Mouse (Mus musculus): ENCODE data around the gene Cbx4. TPM values are rescaled to one million over a fixed set of nuclear protein-coding genes. Genes with fewer than 3 reads are reported as not detected.
A peak's percentile ranks its signal among the peaks of the same experiment; 100 is the strongest.

Gene Cbx4
- polyA plus RNA-seq, 1 experiment from 2014 or later: 9.6 TPM

GRCm38 (mm10) chr11:119112721-119113120, 26.7 kb upstream of the Cbx4 start:
- Histone ChIP-seq H3K4me2 (replicated peaks; ENCODE audit: low read depth) (no peak overlapping the region), H3K27me3 (ENCODE audit: control insufficient read depth, insufficient read depth, low read length) (no peaks in the 10 kb centered on the region), H3K36me3 (ENCODE audit: control insufficient read depth, insufficient read depth, low read length) (no peaks in the 10 kb centered on the region), H3K9me3 (ENCODE audit: control insufficient read depth, low read length) (no peaks in the 10 kb centered on the region), H3K9ac (ENCODE audit: low read length) (no peak overlapping the region), H3K27ac (replicated peaks) (no peak overlapping the region), H3K4me1 (replicated peaks; ENCODE audit: control insufficient read depth, insufficient read depth) (no peaks in the 10 kb centered on the region), H3K4me3 (ENCODE audit: low read depth, low read length) (no peak overlapping the region)
- TF ChIP-seq EP300 (optimal IDR thresholded peaks at IDR 0.05): no peak
- TF ChIP-seq CTCF (IDR thresholded peaks at IDR 0.05; ENCODE audit: low read depth): no peak
- DNase-seq (ENCODE audit: low spot score) (peak; percentile 56), ATAC-seq (ENCODE audit: low FRiP score, low TSS enrichment) (peak; percentile 77)

DNA sequence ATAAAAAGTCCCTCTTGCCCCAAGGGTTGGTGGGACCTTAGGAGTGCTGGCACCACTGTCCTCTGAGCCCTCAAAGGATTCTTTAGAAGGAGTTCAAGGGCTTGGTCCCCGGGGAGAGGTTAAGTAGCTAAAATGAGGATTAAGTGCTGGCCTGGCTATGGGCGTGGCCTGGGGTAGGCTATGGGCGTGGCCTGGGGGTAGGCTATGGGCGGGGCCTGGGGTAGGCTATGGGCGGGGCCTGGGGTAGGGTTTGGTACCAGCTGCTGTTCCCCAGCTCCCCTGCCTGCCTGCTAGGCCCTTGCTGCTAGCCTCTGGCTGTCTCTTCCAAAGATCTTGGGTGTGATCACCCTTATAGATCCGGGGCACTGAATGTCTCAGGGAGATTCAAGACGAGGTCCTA, 25.3 kb upstream of the Cbx4 start:
- H3K36me3 ChIP-seq (ENCODE audit: control insufficient read depth, insufficient read depth, low read length): no peaks in the 10 kb centered on the region
- no peaks in the 10 kb centered on the region for H3K4me1 ChIP-seq (replicated peaks; ENCODE audit: control insufficient read depth, insufficient read depth)
- no peak overlapping the region for H3K27ac ChIP-seq (replicated peaks)
- 17% methylated on average over 6 of the region's 7 CpGs for WGBS
- DNase-seq (ENCODE audit: low spot score) (peak; percentile 71), ATAC-seq (ENCODE audit: low FRiP score, low TSS enrichment) (peak; percentile 33; the same call in 1 of the 2 replicates)
- no peak for TF ChIP-seq CTCF (IDR thresholded peaks at IDR 0.05; ENCODE audit: low read depth)
- no peak for TF ChIP-seq EP300 (optimal IDR thresholded peaks at IDR 0.05)
- H3K27me3 ChIP-seq (ENCODE audit: control insufficient read depth, insufficient read depth, low read length): no peaks in the 10 kb centered on the region
- H3K4me3 ChIP-seq (ENCODE audit: low read depth, low read length): no peak overlapping the region
- no peaks in the 10 kb centered on the region for H3K9me3 ChIP-seq (ENCODE audit: control insufficient read depth, low read length)
- H3K4me2 ChIP-seq (replicated peaks; ENCODE audit: low read depth): no peak overlapping the region
- H3K9ac ChIP-seq (ENCODE audit: low read length): no peak overlapping the region

- no peak overlapping the region for H3K4me3 ChIP-seq (ENCODE audit: low read depth, low read length)
- ATAC-seq (ENCODE audit: low FRiP score, low TSS enrichment) (no peak), DNase-seq (ENCODE audit: low spot score) (peak; percentile 18)
- H3K9me3 ChIP-seq (ENCODE audit: control insufficient read depth, low read length): no peaks in the 10 kb centered on the region
- no peak for TF ChIP-seq CTCF (IDR thresholded peaks at IDR 0.05; ENCODE audit: low read depth)
- TF ChIP-seq EP300 (optimal IDR thresholded peaks at IDR 0.05): no peak
- H3K27ac ChIP-seq (replicated peaks): no peak overlapping the region
- H3K4me2 ChIP-seq (replicated peaks; ENCODE audit: low read depth): no peak overlapping the region
- WGBS: 53% methylated on average over 9 of the region's 9 CpGs
- H3K4me1 ChIP-seq (replicated peaks; ENCODE audit: control insufficient read depth, insufficient read depth): no peaks in the 10 kb centered on the region
- no peak overlapping the region for H3K9ac ChIP-seq (ENCODE audit: low read length)
- no peaks in the 10 kb centered on the region for H3K27me3 ChIP-seq (ENCODE audit: control insufficient read depth, insufficient read depth, low read length)
- H3K36me3 ChIP-seq (ENCODE audit: control insufficient read depth, insufficient read depth, low read length): no peaks in the 10 kb centered on the region
These were observed 23.5 kb upstream of the Cbx4 start for GRCm38 (mm10) chr11:119109415-119110071.

DNA sequence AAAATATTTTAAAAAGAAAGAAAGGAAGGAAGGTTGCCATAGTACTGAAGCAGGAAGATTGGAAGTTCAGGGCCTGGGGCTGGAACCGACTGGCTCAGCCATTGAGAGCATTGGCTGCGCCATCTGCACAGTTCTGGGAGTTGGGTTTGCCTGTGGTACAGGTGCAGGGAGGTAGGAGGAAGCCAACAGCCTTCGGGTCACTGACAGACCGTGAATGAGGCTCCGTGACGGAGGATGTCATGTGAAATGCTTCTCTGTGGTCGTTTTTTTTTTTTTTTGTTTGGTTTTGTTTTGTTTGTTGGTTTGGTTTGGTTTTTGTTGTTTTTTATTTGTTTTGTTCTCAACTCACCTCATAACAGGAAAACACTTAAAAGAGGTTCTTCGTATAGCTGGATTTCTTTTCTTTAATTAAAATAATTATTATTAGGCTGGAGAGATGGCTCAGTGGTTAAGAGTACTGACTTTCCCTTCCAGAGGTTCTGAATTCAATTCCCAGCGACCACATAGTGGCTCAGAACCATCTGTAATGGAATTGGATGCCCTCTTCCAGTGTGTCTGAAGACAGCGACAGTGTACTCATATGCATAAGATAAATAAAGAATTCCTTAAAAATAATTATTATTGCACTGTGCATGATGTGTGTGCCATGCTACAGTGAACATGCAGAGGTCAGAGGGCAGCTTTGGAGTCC, 22.7 kb upstream of the Cbx4 start:
- Histone ChIP-seq H3K4me3 (ENCODE audit: low read depth, low read length) (no peak overlapping the region), H3K9ac (ENCODE audit: low read length) (no peak overlapping the region), H3K27me3 (ENCODE audit: control insufficient read depth, insufficient read depth, low read length) (no peaks in the 10 kb centered on the region), H3K27ac (replicated peaks) (no peak overlapping the region), H3K9me3 (ENCODE audit: control insufficient read depth, low read length) (no peaks in the 10 kb centered on the region), H3K4me1 (replicated peaks; ENCODE audit: control insufficient read depth, insufficient read depth) (no peaks in the 10 kb centered on the region), H3K4me2 (replicated peaks; ENCODE audit: low read depth) (no peak overlapping the region), H3K36me3 (ENCODE audit: control insufficient read depth, insufficient read depth, low read length) (no peaks in the 10 kb centered on the region)
- WGBS: 70% methylated on average over 10 of the region's 10 CpGs
- ATAC-seq (ENCODE audit: low FRiP score, low TSS enrichment) (no peak), DNase-seq (ENCODE audit: low spot score) (no peak)
- TF ChIP-seq EP300 (optimal IDR thresholded peaks at IDR 0.05): no peak
- TF ChIP-seq CTCF (IDR thresholded peaks at IDR 0.05; ENCODE audit: low read depth): no peak

DNA sequence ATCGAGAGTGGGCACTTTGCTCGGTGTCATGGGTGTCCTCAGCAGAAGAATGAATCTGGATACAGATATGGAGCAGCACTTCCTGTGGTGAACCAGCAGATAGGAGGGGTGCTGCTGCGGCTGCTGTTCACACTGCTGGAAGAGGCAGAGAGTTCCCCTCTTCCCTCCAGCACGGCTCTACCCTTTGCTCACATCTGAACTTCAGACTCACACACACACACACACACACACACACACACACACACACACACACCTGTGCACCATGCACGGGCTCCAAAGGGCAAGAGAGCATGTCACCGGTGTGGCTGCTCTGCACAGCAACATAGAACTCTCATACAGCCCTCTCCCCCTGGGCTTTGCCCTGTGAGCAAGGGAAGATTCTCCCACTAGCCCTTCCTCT, 20.3 kb upstream of the Cbx4 start:
- H3K4me3 ChIP-seq (ENCODE audit: low read depth, low read length): no peak overlapping the region
- H3K4me1 ChIP-seq (replicated peaks; ENCODE audit: control insufficient read depth, insufficient read depth): no peaks in the 10 kb centered on the region
- TF ChIP-seq EP300 (optimal IDR thresholded peaks at IDR 0.05) (no peak), CTCF (IDR thresholded peaks at IDR 0.05; ENCODE audit: low read depth) (no peak)
- no peaks in the 10 kb centered on the region for H3K27me3 ChIP-seq (ENCODE audit: control insufficient read depth, insufficient read depth, low read length)
- peak; percentile 46; the same call in 1 of the 2 replicates for ATAC-seq (ENCODE audit: low FRiP score, low TSS enrichment)
- H3K36me3 ChIP-seq (ENCODE audit: control insufficient read depth, insufficient read depth, low read length): no peaks in the 10 kb centered on the region
- peak; percentile 25 for DNase-seq (ENCODE audit: low spot score)
- WGBS: 40% methylated on average over 6 of the region's 6 CpGs
- no peak overlapping the region for H3K9ac ChIP-seq (ENCODE audit: low read length)
- H3K27ac ChIP-seq (replicated peaks): no peak overlapping the region
- H3K4me2 ChIP-seq (replicated peaks; ENCODE audit: low read depth): no peak overlapping the region
- no peaks in the 10 kb centered on the region for H3K9me3 ChIP-seq (ENCODE audit: control insufficient read depth, low read length)

GRCm38 (mm10) chr11:119105748-119106147, 19.7 kb upstream of the Cbx4 start:
- DNase-seq (ENCODE audit: low spot score) (peak; percentile 27), ATAC-seq (ENCODE audit: low FRiP score, low TSS enrichment) (no peak)
- no peak for TF ChIP-seq EP300 (optimal IDR thresholded peaks at IDR 0.05)
- TF ChIP-seq CTCF (IDR thresholded peaks at IDR 0.05; ENCODE audit: low read depth): no peak
- 39% methylated on average over 8 of the region's 8 CpGs for WGBS
- Histone ChIP-seq H3K27me3 (ENCODE audit: control insufficient read depth, insufficient read depth, low read length) (no peaks in the 10 kb centered on the region), H3K9ac (ENCODE audit: low read length) (no peak overlapping the region), H3K27ac (replicated peaks) (0 out of 2 replicates have a peak overlapping the region, but pooled peaks have one; percentile 18), H3K36me3 (ENCODE audit: control insufficient read depth, insufficient read depth, low read length) (no peaks in the 10 kb centered on the region), H3K9me3 (ENCODE audit: control insufficient read depth, low read length) (no peaks in the 10 kb centered on the region), H3K4me2 (replicated peaks; ENCODE audit: low read depth) (no peak overlapping the region), H3K4me1 (replicated peaks; ENCODE audit: control insufficient read depth, insufficient read depth) (no peaks in the 10 kb centered on the region), H3K4me3 (ENCODE audit: low read depth, low read length) (no peak overlapping the region)
